Mouse (Mus musculus) kidney, postnatal 4 days (tissue): ENCODE results near the gene Gsta3.
"Not testable (repeated sequence)": the region's sequence is repeated elsewhere in the genome, so short reads cannot be mapped to it uniquely, and the experiment has no call there.

Experiments used
- DNase-seq, 2 experiments: peaks; one replicate each; pipeline ENCODE4 v3.0.0; 2021; ENCODE audit warnings: mixed read lengths in 2 of 2

Gsta3 gene

GRCm38 (mm10) chr1:21253856-21254255, 13.5 kb downstream of the Gsta3 start:
- DNase-seq, result no peak

GRCm38 (mm10) chr1:21255625-21256345, 15.4 kb downstream of the Gsta3 start:
- no peak for DNase-seq

- no peak for DNase-seq
Measured at GRCm38 (mm10) chr1:21256391-21256790, 16.0 kb downstream of the Gsta3 start.

- DNase-seq, result no peak
Measured at GRCm38 (mm10) chr1:21256871-21257270, 16.5 kb downstream of the Gsta3 start.

- DNase-seq, result not testable (repeated sequence)
Measured at GRCm38 (mm10) chr1:21259981-21260380, 19.6 kb downstream of the Gsta3 start.

GRCm38 (mm10) chr1:21262401-21262800, 22.0 kb downstream of the Gsta3 start:
- DNase-seq, result no peak

GRCm38 (mm10) chr1:21263986-21264385, 23.6 kb downstream of the Gsta3 start:
- DNase-seq, result no peak

GRCm38 (mm10) chr1:21264747-21265146, 24.4 kb downstream of the Gsta3 start:
- no peak for DNase-seq

- no peak for DNase-seq
Measured at GRCm38 (mm10) chr1:21266766-21267165, 26.4 kb downstream of the Gsta3 start.

GRCm38 (mm10) chr1:21267466-21267865, 27.1 kb downstream of the Gsta3 start:
- not testable (repeated sequence) for DNase-seq

- DNase-seq, result peak; percentile 90 to 91
Measured at GRCm38 (mm10) chr1:21271343-21272055, 31.1 kb downstream of the Gsta3 start.

GRCm38 (mm10) chr1:21272056-21272431, 31.7 kb downstream of the Gsta3 start:
- DNase-seq, result peak; percentile 41 to 55

- DNase-seq, result no peak
Measured at GRCm38 (mm10) chr1:21273091-21273490, 32.7 kb downstream of the Gsta3 start.

GRCm38 (mm10) chr1:21274437-21275040, 34.1 kb downstream of the Gsta3 start:
- DNase-seq, result no peak

GRCm38 (mm10) chr1:21275366-21275765, 35.0 kb downstream of the Gsta3 start:
- not testable (repeated sequence) for DNase-seq

- not testable (repeated sequence) for DNase-seq
Measured at GRCm38 (mm10) chr1:21276158-21276557, 35.8 kb downstream of the Gsta3 start.

GRCm38 (mm10) chr1:21280306-21280705, 39.9 kb downstream of the Gsta3 start:
- no peak for DNase-seq

- not testable (repeated sequence) for DNase-seq
Measured at GRCm38 (mm10) chr1:21284644-21285043, 44.3 kb downstream of the Gsta3 start.

GRCm38 (mm10) chr1:21291394-21291793, 51.0 kb downstream of the Gsta3 start:
- no peak for DNase-seq

GRCm38 (mm10) chr1:21292590-21292989, 52.2 kb downstream of the Gsta3 start:
- no peak for DNase-seq

GRCm38 (mm10) chr1:21296169-21296568, 55.8 kb downstream of the Gsta3 start:
- DNase-seq, result no peak

GRCm38 (mm10) chr1:21298114-21298513, 57.7 kb downstream of the Gsta3 start:
- no peak for DNase-seq

- DNase-seq, result no peak
Measured at GRCm38 (mm10) chr1:21299826-21300225, 59.4 kb downstream of the Gsta3 start.

GRCm38 (mm10) chr1:21301686-21302085, 61.3 kb downstream of the Gsta3 start:
- DNase-seq, result no peak
